Mouse (Mus musculus) heart, adult 18-20 months (tissue): ENCODE measurements around the gene Greb1. TPM values are rescaled to one million over a fixed set of nuclear protein-coding genes. Genes with fewer than 3 reads are reported as not detected.

ENCODE experiments used
- DNase-seq, 2 experiments: peaks; one replicate each; pipeline ENCODE4 v3.0.0; 2021 to 2022; ENCODE audit warnings: mixed read lengths in 1 of 2
- total RNA-seq, 2 experiments: library from RNA; stranded (reverse); gene quantifications; 2 replicates each; pipeline ENCODE4 v1.2.3; 2021

The Greb1 gene
- total RNA-seq, 2 experiments from 2014 or later = 0.27 to 0.33 TPM

DNA sequence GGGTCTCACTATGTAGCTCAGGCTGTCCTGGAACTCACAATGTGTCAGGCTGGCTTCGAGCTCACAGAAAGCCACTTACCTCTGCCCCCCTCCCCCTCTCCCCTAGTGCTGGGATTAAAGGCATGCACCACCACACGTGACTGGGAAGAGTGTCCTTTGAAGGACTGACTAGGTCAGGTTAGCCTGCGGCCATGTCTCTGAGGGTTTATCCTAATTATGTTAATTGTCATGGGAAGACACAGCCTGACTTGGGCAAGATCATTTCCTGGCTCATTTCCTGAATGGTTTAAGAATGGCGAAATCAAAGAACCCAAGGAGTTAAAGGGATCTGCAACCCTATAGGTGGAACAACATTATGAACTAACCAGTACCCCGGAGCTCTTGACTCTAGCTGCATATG is 105.9 kb downstream of the Greb1 start:
- DNase-seq = no peak

DNA sequence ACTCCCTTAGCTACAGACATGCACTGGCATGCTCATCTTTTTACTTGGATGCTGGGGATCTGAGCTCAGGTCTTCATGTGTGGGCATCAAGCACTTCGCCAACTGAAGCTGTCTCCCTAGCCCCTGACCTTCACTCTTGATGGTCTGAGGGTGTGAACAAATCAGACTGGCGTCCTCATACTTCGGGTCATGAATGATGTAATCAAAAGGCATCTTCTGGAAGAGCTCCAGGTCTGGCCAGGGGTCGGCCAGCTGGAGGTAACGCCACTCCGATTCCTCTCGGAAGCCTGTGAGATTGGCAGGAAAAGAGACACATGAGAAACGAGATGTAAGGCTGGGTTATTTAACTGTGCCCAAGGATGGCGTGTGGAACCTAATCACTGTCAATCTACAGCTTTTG is 110.1 kb downstream of the Greb1 start:
- DNase-seq = no peak

- no peak for DNase-seq
These were observed 128.4 kb downstream of the Greb1 start for GRCm38 (mm10) chr12:16672246-16672645.

DNA sequence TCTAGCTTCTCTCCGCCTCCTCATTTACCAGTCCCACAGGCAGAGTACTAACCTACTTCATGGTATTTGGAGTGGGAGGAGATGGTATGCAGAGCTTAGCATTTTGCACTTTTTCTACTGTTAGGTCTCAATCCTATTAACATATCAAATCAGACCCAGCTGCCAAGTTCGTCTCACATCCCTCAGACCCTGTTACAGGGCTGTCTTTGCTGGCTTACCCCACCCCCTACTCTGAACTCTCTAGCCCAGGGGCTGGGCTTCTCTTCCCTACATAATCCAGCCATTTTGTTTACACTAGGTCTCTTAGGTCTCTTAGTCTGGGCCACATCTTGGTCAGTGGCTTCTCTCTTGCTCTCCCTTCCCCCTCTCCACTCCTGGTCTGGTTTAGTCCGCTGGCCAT is 131.5 kb downstream of the Greb1 start:
- no peak for DNase-seq

- DNase-seq = no peak
These were observed 135.7 kb downstream of the Greb1 start for GRCm38 (mm10) chr12:16665022-16665421.

GRCm38 (mm10) chr12:16662955-16663585 is 137.6 kb downstream of the Greb1 start:
- DNase-seq = no peak

DNA sequence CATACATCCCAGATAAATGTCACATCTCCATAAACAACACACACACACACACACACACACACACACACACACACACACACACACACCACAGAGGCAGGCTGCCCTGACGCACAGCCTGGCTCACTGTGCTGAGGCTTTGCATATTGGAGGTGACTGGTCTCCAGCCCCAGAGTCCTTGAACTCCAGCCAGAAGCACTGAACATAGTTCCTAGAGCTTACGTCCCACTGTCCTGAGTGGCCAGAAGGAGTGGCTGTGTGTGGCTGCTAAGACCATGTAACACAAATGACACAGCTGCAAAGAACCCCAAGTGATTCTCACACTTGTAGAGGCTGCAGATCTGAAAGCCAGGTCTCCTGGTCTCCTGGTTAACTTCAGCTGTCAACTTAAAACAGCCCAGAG is 138.8 kb downstream of the Greb1 start:
- no peak for DNase-seq

DNA sequence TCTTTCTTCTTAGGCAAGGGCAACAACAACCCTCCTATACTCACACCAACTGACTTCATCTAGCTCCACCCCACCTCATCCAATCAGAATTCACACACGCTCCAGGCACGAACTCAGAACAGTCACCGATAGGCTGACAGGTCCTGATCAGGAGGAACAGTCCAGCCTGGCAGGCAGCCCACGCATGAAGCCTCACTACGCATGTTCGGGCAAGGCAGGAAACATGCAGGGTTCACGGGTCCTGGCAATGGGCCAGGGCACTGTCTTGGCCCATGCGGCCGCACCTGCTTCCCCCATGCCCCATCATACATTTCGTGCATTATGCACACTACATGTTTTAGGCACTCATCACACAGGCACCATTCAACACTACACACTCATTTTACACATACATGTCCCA is 139.2 kb downstream of the Greb1 start:
- no peak for DNase-seq

GRCm38 (mm10) chr12:16656906-16657875 is 143.5 kb downstream of the Greb1 start:
- no peak for DNase-seq

DNA sequence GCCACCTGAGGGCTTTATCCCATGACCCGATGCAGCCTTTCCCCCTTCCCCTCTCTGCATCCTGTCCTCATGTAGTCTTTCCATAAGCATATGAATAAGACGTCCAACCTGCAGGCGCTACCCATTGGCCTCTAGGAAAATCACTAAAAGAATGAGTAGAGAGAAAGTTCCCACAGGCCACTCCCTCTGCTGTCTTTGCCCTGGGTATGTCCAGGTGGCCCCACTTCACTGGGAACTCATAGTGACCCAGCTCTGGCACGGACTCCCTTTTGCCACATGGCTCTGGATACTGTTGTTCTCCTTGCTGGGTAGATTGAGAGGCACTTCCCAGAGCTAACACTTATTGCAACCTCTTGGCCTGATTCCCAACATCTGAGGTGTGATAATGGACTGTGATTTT is 145.1 kb downstream of the Greb1 start:
- DNase-seq = no peak

DNA sequence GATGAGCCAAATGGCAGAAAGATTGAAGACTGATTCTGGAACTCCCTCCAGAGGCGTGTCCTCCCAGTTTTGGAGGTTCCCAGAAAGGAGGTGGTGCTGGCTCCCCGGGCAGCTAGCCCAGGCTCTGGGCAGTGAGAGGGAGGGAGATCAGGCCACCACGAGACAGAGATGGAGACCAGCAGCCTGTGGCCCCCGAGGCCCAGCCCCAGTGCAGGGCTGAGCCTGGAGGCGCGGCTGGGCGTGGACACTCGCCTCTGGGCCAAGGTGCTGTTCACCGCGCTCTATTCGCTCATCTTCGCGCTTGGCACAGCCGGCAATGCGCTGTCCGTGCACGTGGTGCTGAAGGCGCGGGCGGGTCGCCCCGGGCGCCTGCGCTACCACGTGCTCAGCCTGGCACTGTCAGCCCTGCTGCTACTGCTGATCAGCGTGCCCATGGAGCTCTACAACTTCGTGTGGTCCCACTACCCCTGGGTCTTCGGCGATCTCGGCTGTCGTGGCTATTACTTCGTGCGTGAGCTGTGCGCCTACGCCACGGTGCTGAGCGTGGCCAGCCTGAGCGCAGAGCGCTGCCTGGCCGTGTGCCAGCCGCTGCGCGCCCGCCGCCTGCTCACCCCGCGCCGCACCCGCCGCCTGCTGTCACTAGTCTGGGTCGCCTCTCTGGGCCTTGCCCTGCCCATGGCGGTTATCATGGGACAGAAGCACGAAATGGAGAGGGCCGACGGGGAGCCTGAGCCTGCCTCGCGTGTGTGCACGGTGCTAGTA is 147.2 kb downstream of the Greb1 start, which contains the start of gene Ntsr2:
Gene Ntsr2, plus strand, starts transcription at position 51 of the 762 bp plus-strand sequence.
- DNase-seq = peak; percentile 83 to 84

DNA sequence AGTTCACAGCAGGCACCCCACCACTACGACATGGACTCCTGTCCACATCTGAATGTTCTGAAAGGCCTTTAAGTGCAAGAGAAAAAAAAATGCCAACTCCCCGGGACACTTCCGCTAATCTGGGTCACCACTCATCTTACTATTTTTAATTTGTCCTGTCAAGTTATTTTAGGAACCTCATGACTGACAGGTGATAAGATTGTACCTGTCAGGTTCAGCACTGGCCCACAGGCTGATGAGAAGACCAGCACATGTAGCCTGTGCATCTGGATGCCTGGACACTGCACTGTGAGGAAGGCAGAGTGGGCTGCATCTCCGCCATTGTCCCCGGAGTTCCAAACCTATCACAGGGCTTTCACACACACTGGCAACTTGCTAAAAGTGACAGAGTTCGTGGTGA is 150.9 kb downstream of the Greb1 start:
- DNase-seq = peak in 1 of 2 experiments; percentile 66

DNA sequence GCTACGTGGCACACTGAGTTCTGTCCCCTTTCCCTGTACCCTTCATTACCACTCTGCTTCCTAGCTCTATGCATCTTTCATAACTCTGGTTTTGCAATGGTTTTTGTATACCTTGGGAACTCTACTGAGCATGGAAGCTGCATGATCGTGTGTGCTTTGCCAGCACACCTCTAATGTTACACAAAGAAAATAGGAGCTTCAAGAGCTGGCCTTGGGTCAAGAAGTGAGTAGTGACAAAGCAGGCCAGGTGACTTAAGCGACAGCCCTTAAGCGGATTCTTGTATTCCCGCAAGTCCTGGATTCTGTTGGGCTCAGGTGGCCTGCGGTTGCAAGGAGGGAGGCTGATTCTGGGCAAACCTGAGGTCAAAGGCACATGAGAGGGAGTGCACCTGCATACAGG is 152.4 kb downstream of the Greb1 start:
- no peak for DNase-seq

DNA sequence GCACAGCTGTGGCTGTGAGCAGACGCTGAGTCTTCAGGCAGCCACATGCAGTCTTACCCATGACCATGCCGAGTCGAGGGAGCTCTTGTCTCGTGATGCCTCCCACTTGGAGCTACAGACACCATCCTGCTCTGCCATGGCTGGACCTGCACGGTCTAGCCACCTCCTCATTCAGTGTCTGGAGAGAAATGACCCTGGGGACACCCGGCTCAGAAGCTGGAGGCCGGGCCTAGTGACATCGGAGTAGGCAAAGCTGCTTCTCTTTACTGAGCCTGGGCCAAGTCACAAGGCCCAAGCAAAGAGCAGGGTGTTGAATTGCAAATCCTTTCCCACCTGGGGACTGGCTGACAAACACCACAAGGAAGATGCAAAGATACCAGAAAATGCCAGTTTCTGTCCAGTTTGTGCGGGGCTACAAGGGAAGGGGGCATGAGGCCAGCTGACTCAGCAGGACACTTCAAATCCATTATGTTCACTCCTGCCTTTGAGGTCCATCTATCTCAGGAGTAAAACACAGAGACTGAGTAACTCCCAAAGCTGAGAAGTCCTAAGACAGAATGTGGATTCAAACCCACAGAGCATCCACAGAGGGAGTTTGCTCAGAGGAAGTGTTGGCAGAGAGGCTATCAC is 153.8 kb downstream of the Greb1 start:
- peak in 1 of 2 experiments; percentile 53 for DNase-seq

DNA sequence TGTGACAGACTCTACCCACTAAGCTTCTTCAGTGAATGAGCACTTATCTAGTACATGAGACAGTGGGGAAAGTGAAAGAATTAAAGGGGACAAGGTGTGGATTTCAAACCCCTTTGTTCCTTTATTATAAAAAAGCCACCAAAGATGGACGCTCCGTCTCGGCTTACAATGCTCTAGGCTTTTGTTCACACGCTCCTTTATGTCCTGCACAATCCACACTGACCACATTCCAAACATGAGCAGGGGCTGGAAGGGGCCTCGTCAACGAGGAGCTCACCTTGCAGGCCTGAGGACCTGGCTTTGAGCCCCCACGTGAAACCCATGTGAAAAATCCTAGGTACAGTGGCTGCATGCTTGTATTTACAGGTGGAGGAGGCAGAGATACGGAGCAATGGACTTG is 156.0 kb downstream of the Greb1 start:
- no peak for DNase-seq

DNA sequence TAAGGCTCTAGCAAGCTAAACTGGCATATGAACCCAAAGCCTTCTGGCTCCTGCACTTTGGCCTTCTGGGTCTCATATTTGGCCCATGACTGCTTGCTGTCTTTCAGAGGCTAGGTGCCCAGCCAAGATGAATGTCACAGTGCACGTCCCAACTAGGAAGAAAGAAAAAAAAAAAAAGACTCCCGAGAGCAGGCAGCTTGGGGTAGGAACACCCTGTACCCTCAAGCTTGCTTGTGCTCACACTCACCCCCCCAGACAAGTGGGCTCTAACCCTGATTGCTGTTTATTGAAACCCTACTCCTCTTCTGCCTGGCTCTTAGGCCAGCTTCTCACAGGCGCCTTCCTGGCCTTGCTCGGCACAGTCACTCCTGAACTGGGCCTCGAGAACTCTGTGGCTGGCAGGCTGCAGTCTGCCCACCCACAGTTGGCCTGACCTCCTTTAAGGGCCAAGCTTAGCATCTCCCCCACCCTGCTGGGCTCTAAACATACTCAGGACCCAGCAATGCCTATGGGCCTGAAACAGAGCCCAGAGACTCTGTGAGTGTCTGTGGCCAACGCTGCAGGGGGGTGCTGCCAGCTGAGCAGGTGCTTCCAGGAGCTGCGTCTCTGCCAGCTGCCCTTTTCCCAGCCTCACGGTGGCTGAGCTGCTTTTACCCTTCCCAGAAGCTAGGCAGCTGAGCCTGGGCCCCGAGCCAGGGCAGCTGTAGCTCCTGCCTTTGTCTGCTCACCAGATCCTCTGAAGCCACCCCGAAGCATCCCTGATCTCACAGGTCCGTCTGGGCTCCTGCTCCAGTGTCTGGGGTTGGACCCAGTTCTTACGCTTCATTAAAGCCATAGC is 157.0 kb downstream of the Greb1 start:
- DNase-seq = peak; percentile 70 to 84

- DNase-seq = no peak
These were observed 158.7 kb downstream of the Greb1 start for GRCm38 (mm10) chr12:16642000-16642399.

DNA sequence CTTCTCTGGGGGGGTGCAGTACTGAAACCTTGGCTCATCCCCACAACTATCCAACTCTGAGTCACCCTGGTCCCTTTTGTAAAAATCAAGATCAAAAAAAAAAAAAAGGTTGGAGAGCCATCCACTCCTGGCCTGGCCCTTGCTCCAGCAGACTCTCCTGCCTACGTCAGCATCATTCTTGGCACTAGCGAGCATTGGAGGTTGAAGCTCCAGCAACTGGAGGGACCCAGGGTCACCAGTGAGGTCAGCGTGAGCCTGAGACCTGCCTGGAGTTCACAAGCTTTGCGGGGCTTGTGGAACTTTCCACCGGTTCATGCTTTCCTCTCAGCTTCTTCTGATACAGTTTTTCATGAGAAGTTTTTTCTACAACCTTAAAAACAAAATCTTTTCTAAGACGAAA is 160.6 kb downstream of the Greb1 start:
- DNase-seq = peak in 1 of 2 experiments; percentile 52

GRCm38 (mm10) chr12:16639078-16639771 is 161.5 kb downstream of the Greb1 start:
- peak in 1 of 2 experiments; percentile 51 for DNase-seq

- DNase-seq = no peak
These were observed 164.9 kb downstream of the Greb1 start for GRCm38 (mm10) chr12:16635816-16636215.
